Mouse (Mus musculus): ENCODE results near the gene Uchl4.
A peak's percentile ranks its signal among the peaks of the same experiment; 100 is the strongest.
"Not testable (repeated sequence)": the region's sequence is repeated elsewhere in the genome, so short reads cannot be mapped to it uniquely, and the experiment has no call there.

Uchl4 gene

GRCm38 (mm10) chr9:64234768-64235435, at the start of gene Uchl4:
Gene Uchl4, plus strand, starts transcription at chr9:64235201.
- peak; percentile 71 for DNase-seq

GRCm38 (mm10) chr9:64193879-64194278, 41.1 kb upstream of the Uchl4 start:
- DNase-seq, result no peak

GRCm38 (mm10) chr9:64195554-64195953, 39.4 kb upstream of the Uchl4 start:
- DNase-seq, result no peak

- DNase-seq, result no peak
These were observed 37.5 kb upstream of the Uchl4 start for GRCm38 (mm10) chr9:64197524-64197923.

GRCm38 (mm10) chr9:64198068-64198762, 36.8 kb upstream of the Uchl4 start:
- no peak for DNase-seq

GRCm38 (mm10) chr9:64198763-64199418, 36.1 kb upstream of the Uchl4 start:
- DNase-seq, result not testable (repeated sequence)

GRCm38 (mm10) chr9:64199897-64200296, 35.1 kb upstream of the Uchl4 start:
- DNase-seq, result peak; percentile 63

- DNase-seq, result no peak
These were observed 32.7 kb upstream of the Uchl4 start for GRCm38 (mm10) chr9:64202331-64202730.

- no peak for DNase-seq
These were observed 32.1 kb upstream of the Uchl4 start for GRCm38 (mm10) chr9:64202866-64203265.

- peak; percentile 23 for DNase-seq
These were observed 27.4 kb upstream of the Uchl4 start for GRCm38 (mm10) chr9:64207509-64208084.

GRCm38 (mm10) chr9:64214452-64214851, 20.5 kb upstream of the Uchl4 start:
- DNase-seq, result no peak

- DNase-seq, result no peak
These were observed 18.9 kb upstream of the Uchl4 start for GRCm38 (mm10) chr9:64216090-64216489.

- DNase-seq, result no peak
These were observed 18.4 kb upstream of the Uchl4 start for GRCm38 (mm10) chr9:64216641-64217040.

- DNase-seq, result no peak
These were observed 17.1 kb upstream of the Uchl4 start for GRCm38 (mm10) chr9:64217887-64218286.

GRCm38 (mm10) chr9:64219305-64219704, 15.7 kb upstream of the Uchl4 start:
- no peak for DNase-seq

GRCm38 (mm10) chr9:64219772-64220420, 15.1 kb upstream of the Uchl4 start:
- DNase-seq, result no peak

- no peak for DNase-seq
These were observed 14.4 kb upstream of the Uchl4 start for GRCm38 (mm10) chr9:64220603-64221002.

GRCm38 (mm10) chr9:64221480-64221879, 13.5 kb upstream of the Uchl4 start:
- no peak for DNase-seq

- DNase-seq, result no peak
These were observed 12.9 kb upstream of the Uchl4 start for GRCm38 (mm10) chr9:64222098-64222497.

- DNase-seq, result no peak
These were observed 9.2 kb upstream of the Uchl4 start for GRCm38 (mm10) chr9:64225805-64226204.

- DNase-seq, result no peak
These were observed 7.3 kb upstream of the Uchl4 start for GRCm38 (mm10) chr9:64227736-64228135.

- no peak for DNase-seq
These were observed 6.0 kb upstream of the Uchl4 start for GRCm38 (mm10) chr9:64228972-64229371.

GRCm38 (mm10) chr9:64231171-64231570, 3.8 kb upstream of the Uchl4 start:
- peak; percentile 46 for DNase-seq
